18 mouse cellular contexts compared by ENCODE assay signal in genomic region chr13:57830896-57831295, GRCm38 (mm10).
A peak's percentile ranks its signal among the peaks of the same experiment; 100 is the strongest.
DNase-seq lines count a peak whose midpoint lies in the region; ATAC-seq and TF ChIP-seq lines count a peak whose summit lies in the region.
"Had no signal": no experiment of that assay in that cellular context is flagged by ENCODE, and none has a peak within 500 bp of the region (broad histone marks: within the 10 kb centered on the region; RNA-seq: fewer than 3 reads in every experiment).

No protein-coding gene starts in this region.

- H3K4me1 ChIP-seq in hindbrain, embryonic 15.5 days (replicated peaks) = peaks cover 18% of the 10 kb centered on the region
- H3K4me1 ChIP-seq in hindbrain, embryonic 14.5 days (replicated peaks; ENCODE audit: control insufficient read depth, insufficient read depth, low read length) = peaks cover 15% of the 10 kb centered on the region
- peaks cover 6% of the 10 kb centered on the region; the same call in 1 of the 2 replicates for H3K4me1 ChIP-seq in midbrain, embryonic 14.5 days (ENCODE audit: control insufficient read depth, insufficient read depth, low read length)
- no peaks in the 10 kb centered on the region for H3K4me1 ChIP-seq in midbrain, postnatal 0 days (ENCODE audit: insufficient read depth, low read length)
- peaks cover 25% of the 10 kb centered on the region for H3K4me1 ChIP-seq in embryonic facial prominence, embryonic 13.5 days
- peaks cover 20% of the 10 kb centered on the region; the same call in 1 of the 2 replicates for H3K4me1 ChIP-seq in stomach, embryonic 15.5 days
- H3K4me1 ChIP-seq: liver, embryonic 12.5 days had no signal

- no peaks in the 10 kb centered on the region for H3K36me3 ChIP-seq in hindbrain, embryonic 15.5 days
- H3K36me3 ChIP-seq in hindbrain, embryonic 14.5 days (replicated peaks; ENCODE audit: control insufficient read depth, insufficient read depth) = no peaks in the 10 kb centered on the region
- H3K36me3 ChIP-seq in midbrain, embryonic 14.5 days (ENCODE audit: control insufficient read depth, insufficient read depth, low read length) = no peaks in the 10 kb centered on the region
- H3K36me3 ChIP-seq in midbrain, postnatal 0 days (ENCODE audit: insufficient read depth, low read length) = no peaks in the 10 kb centered on the region
- H3K36me3 ChIP-seq in embryonic facial prominence, embryonic 13.5 days = no peaks in the 10 kb centered on the region
- H3K36me3 ChIP-seq in stomach, embryonic 15.5 days = no peaks in the 10 kb centered on the region
- H3K36me3 ChIP-seq: liver, embryonic 12.5 days; lung, embryonic 15.5 days had no signal

- H3K27ac ChIP-seq in hindbrain, embryonic 15.5 days (replicated peaks) = no peak overlapping the region
- no peak overlapping the region for H3K27ac ChIP-seq in hindbrain, embryonic 14.5 days
- H3K27ac ChIP-seq in midbrain, embryonic 14.5 days (replicated peaks; ENCODE audit: low read depth, low read length) = no peak overlapping the region
- H3K27ac ChIP-seq in midbrain, postnatal 0 days (ENCODE audit: low read depth, low read length) = no peak overlapping the region
- H3K27ac ChIP-seq in embryonic facial prominence, embryonic 13.5 days = no peak overlapping the region
- no peak overlapping the region for H3K27ac ChIP-seq in stomach, embryonic 15.5 days
- H3K27ac ChIP-seq: hindbrain, embryonic 12.5 days; liver, embryonic 12.5 days; lung, embryonic 15.5 days had no signal

- DNase-seq in hindbrain, embryonic 14.5 days (ENCODE audit: low spot score) = no peak
- peak; percentile 53 for DNase-seq in midbrain, embryonic 14.5 days
- no peak for DNase-seq in midbrain, postnatal 0 days (ENCODE audit: low spot score)
- DNase-seq in cerebellum, postnatal 14 days = no peak
- DNase-seq: adrenal gland, postnatal 14 days; cerebellum, adult 2 months; gastrocnemius, postnatal 25 days; kidney, adult 9 months; left cerebral cortex, postnatal 4 days; thymus, adult 18-20 months had no signal

- 37% methylated on average over 7 of the region's 7 CpGs for WGBS in hindbrain, embryonic 15.5 days
- WGBS in hindbrain, embryonic 14.5 days = 43% methylated on average over 7 of the region's 7 CpGs
- WGBS in midbrain, embryonic 14.5 days = 47% methylated on average over 7 of the region's 7 CpGs
- 39% methylated on average over 7 of the region's 7 CpGs for WGBS in midbrain, postnatal 0 days
- WGBS in embryonic facial prominence, embryonic 13.5 days = 41% methylated on average over 7 of the region's 7 CpGs
- WGBS in stomach, embryonic 15.5 days = 18% methylated on average over 7 of the region's 7 CpGs

- no peak for TF ChIP-seq CTCF in midbrain, postnatal 0 days (IDR thresholded peaks at IDR 0.05)

- H3K27me3 ChIP-seq in hindbrain, embryonic 15.5 days = no peaks in the 10 kb centered on the region
- no peaks in the 10 kb centered on the region for H3K27me3 ChIP-seq in hindbrain, embryonic 14.5 days (ENCODE audit: control insufficient read depth, insufficient read depth, low read length)
- no peaks in the 10 kb centered on the region for H3K27me3 ChIP-seq in midbrain, embryonic 14.5 days (ENCODE audit: control insufficient read depth, insufficient read depth, low read length)
- H3K27me3 ChIP-seq in midbrain, postnatal 0 days (ENCODE audit: insufficient read depth, low read length) = no peaks in the 10 kb centered on the region
- no peaks in the 10 kb centered on the region for H3K27me3 ChIP-seq in embryonic facial prominence, embryonic 13.5 days
- H3K27me3 ChIP-seq in stomach, embryonic 15.5 days (replicated peaks) = no peaks in the 10 kb centered on the region
- H3K27me3 ChIP-seq: hindbrain, embryonic 12.5 days; liver, embryonic 12.5 days; lung, embryonic 15.5 days had no signal

- no peaks in the 10 kb centered on the region for H3K9me3 ChIP-seq in hindbrain, embryonic 15.5 days
- no peaks in the 10 kb centered on the region for H3K9me3 ChIP-seq in hindbrain, embryonic 14.5 days (ENCODE audit: control insufficient read depth, low read length)
- H3K9me3 ChIP-seq in midbrain, embryonic 14.5 days (ENCODE audit: control insufficient read depth, low read length) = no peaks in the 10 kb centered on the region
- H3K9me3 ChIP-seq in midbrain, postnatal 0 days (ENCODE audit: low read length) = no peaks in the 10 kb centered on the region
- peaks cover 6% of the 10 kb centered on the region for H3K9me3 ChIP-seq in embryonic facial prominence, embryonic 13.5 days
- no peaks in the 10 kb centered on the region for H3K9me3 ChIP-seq in stomach, embryonic 15.5 days
- H3K9me3 ChIP-seq: lung, embryonic 15.5 days had no signal

- ATAC-seq in hindbrain, embryonic 15.5 days (ENCODE audit: low FRiP score, low read depth) = no peak
- ATAC-seq in hindbrain, embryonic 14.5 days (ENCODE audit: low FRiP score) = no peak
- ATAC-seq in midbrain, embryonic 14.5 days (ENCODE audit: low FRiP score, low TSS enrichment) = no peak
- ATAC-seq in midbrain, postnatal 0 days (ENCODE audit: low FRiP score) = no peak
- no peak for ATAC-seq in embryonic facial prominence, embryonic 13.5 days (ENCODE audit: insufficient number of reproducible peaks, insufficient read depth, low FRiP score, low TSS enrichment, low read depth)
- ATAC-seq in stomach, embryonic 15.5 days (ENCODE audit: insufficient read depth, low FRiP score, low read depth) = no peak
- ATAC-seq: activated CD4-positive, CD25-positive, alpha-beta regulatory T cell, adult 4 months; liver, embryonic 12.5 days; Patski had no signal

- no peak overlapping the region for H3K9ac ChIP-seq in hindbrain, embryonic 15.5 days
- no peak overlapping the region for H3K9ac ChIP-seq in hindbrain, embryonic 14.5 days
- H3K9ac ChIP-seq in midbrain, embryonic 14.5 days (replicated peaks; ENCODE audit: low read length) = no peak overlapping the region
- H3K9ac ChIP-seq in midbrain, postnatal 0 days (replicated peaks; ENCODE audit: low read length, poor library complexity, severe bottlenecking) = no peak overlapping the region
- no peak overlapping the region for H3K9ac ChIP-seq in embryonic facial prominence, embryonic 13.5 days
- no peak overlapping the region for H3K9ac ChIP-seq in stomach, embryonic 15.5 days
- H3K9ac ChIP-seq: hindbrain, embryonic 12.5 days; liver, embryonic 12.5 days; lung, embryonic 15.5 days had no signal

- no peak overlapping the region for H3K4me3 ChIP-seq in hindbrain, embryonic 15.5 days
- no peak overlapping the region for H3K4me3 ChIP-seq in hindbrain, embryonic 14.5 days (replicated peaks; ENCODE audit: low read length)
- no peak overlapping the region for H3K4me3 ChIP-seq in midbrain, embryonic 14.5 days (replicated peaks; ENCODE audit: low read depth, low read length)
- no peak overlapping the region for H3K4me3 ChIP-seq in midbrain, postnatal 0 days (ENCODE audit: low read depth, low read length)
- H3K4me3 ChIP-seq in embryonic facial prominence, embryonic 13.5 days = no peak overlapping the region
- no peak overlapping the region for H3K4me3 ChIP-seq in stomach, embryonic 15.5 days (replicated peaks)
- H3K4me3 ChIP-seq: hindbrain, embryonic 12.5 days; liver, embryonic 12.5 days; lung, embryonic 15.5 days had no signal

- 0 out of 2 replicates have a peak overlapping the region, but pooled peaks have one; percentile 1 for H3K4me2 ChIP-seq in hindbrain, embryonic 15.5 days
- no peak overlapping the region for H3K4me2 ChIP-seq in hindbrain, embryonic 14.5 days (replicated peaks)
- no peak overlapping the region for H3K4me2 ChIP-seq in midbrain, embryonic 14.5 days (ENCODE audit: low read length)
- H3K4me2 ChIP-seq in midbrain, postnatal 0 days (ENCODE audit: low read depth, low read length, poor library complexity, severe bottlenecking) = no peak overlapping the region
- H3K4me2 ChIP-seq in embryonic facial prominence, embryonic 13.5 days = 0 out of 2 replicates have a peak overlapping the region, but pooled peaks have one; percentile 3
- 0 out of 2 replicates have a peak overlapping the region, but pooled peaks have one; percentile 13 for H3K4me2 ChIP-seq in stomach, embryonic 15.5 days
- H3K4me2 ChIP-seq: hindbrain, embryonic 12.5 days; liver, embryonic 12.5 days; lung, embryonic 15.5 days had no signal

Comparison
In these comparisons a context has a peak if more than half of its experiments do, and no peak if none do; other contexts are left out.
1. H3K4me2 ChIP-seq: peak in hindbrain, embryonic 15.5 days (single experiment), embryonic facial prominence, embryonic 13.5 days (single experiment) and stomach, embryonic 15.5 days (single experiment); none in hindbrain, embryonic 14.5 days (single experiment), midbrain, embryonic 14.5 days (single experiment) and midbrain, postnatal 0 days (single experiment).